Mouse (Mus musculus): Measurements from ENCODE around the gene Lmna.
A peak's percentile ranks its signal among the peaks of the same experiment; 100 is the strongest.

The Lmna gene

GRCm38 (mm10) chr3:88467116-88467824 is 42.5 kb downstream of the Lmna start:
- peak; percentile 95 to 97 for DNase-seq

GRCm38 (mm10) chr3:88465127-88465526 is 44.6 kb downstream of the Lmna start:
- no peak for DNase-seq

GRCm38 (mm10) chr3:88464425-88464824 is 45.3 kb downstream of the Lmna start:
- no peak for DNase-seq

- no peak for DNase-seq
Observed at GRCm38 (mm10) chr3:88460983-88461696, 48.6 kb downstream of the Lmna start, which contains the start of gene Sema4a. Gene Sema4a, minus strand, starts transcription at chr3:88461182.

- DNase-seq, result no peak
Observed at GRCm38 (mm10) chr3:88460029-88460428, 49.7 kb downstream of the Lmna start.

- DNase-seq, result peak; percentile 43 to 51
Observed at GRCm38 (mm10) chr3:88458778-88459219, 51.0 kb downstream of the Lmna start.

GRCm38 (mm10) chr3:88456746-88457532 is 52.8 kb downstream of the Lmna start:
- DNase-seq, result no peak

- peak; percentile 56 to 75 for DNase-seq
Observed at GRCm38 (mm10) chr3:88456313-88456712, 53.4 kb downstream of the Lmna start.

- peak; percentile 52 to 74 for DNase-seq
Observed at GRCm38 (mm10) chr3:88455588-88456264, 54.0 kb downstream of the Lmna start.

GRCm38 (mm10) chr3:88454762-88455587 is 54.8 kb downstream of the Lmna start:
- peak; percentile 45 to 62 for DNase-seq

- DNase-seq, result no peak
Observed at GRCm38 (mm10) chr3:88453986-88454385, 55.8 kb downstream of the Lmna start.

GRCm38 (mm10) chr3:88453369-88453768 is 56.4 kb downstream of the Lmna start:
- DNase-seq, result no peak

- no peak for DNase-seq
Observed at GRCm38 (mm10) chr3:88452716-88453115, 57.0 kb downstream of the Lmna start.

- DNase-seq, result no peak
Observed at GRCm38 (mm10) chr3:88452246-88452645, 57.5 kb downstream of the Lmna start.

GRCm38 (mm10) chr3:88450379-88451131 is 59.2 kb downstream of the Lmna start:
- no peak for DNase-seq

GRCm38 (mm10) chr3:88449395-88450023 is 60.2 kb downstream of the Lmna start:
- DNase-seq, result peak; percentile 53 to 67

- DNase-seq, result no peak
Observed at GRCm38 (mm10) chr3:88448443-88448842, 61.3 kb downstream of the Lmna start.

- DNase-seq, result no peak
Observed at GRCm38 (mm10) chr3:88447676-88448183, 62.0 kb downstream of the Lmna start.

- no peak for DNase-seq
Observed at GRCm38 (mm10) chr3:88446471-88447123, 63.2 kb downstream of the Lmna start.

- DNase-seq, result no peak
Observed at GRCm38 (mm10) chr3:88442888-88443287, 66.9 kb downstream of the Lmna start.

Data from kidney, postnatal 4 days (tissue).